Mouse (Mus musculus) stomach, embryonic 16.5 days (tissue): ENCODE measurements around the gene Jam2. TPM values are rescaled to one million over a fixed set of nuclear protein-coding genes. Genes with fewer than 3 reads are reported as not detected.

ENCODE experiments used
- ATAC-seq: fragments of 200-750 bp; cut with Nextera tagmentation; 2 replicates; pipeline ENCODE4 v1.8.0; 2017; ENCODE audit warnings: moderate number of reproducible peaks, moderate TSS enrichment; ENCODE audit not compliant: insufficient read depth, low FRiP score
- H3K27ac ChIP-seq: fragments of 300-500 bp; sonication (generic); 2 replicates; pipeline ENCODE4 v1.5.1; 2014; ENCODE audit warnings: low read length
- H3K27me3 ChIP-seq: fragments of 300-500 bp; sonication (generic); 2 replicates; pipeline ENCODE4 v1.6.1; 2014; ENCODE audit warnings: low read length, control low read depth, mixed read lengths; ENCODE audit not compliant: control insufficient read depth, insufficient read depth
- H3K36me3 ChIP-seq: fragments of 300-500 bp; sonication (generic); 2 replicates; pipeline ENCODE4 v1.6.1; 2014; ENCODE audit warnings: low read length; ENCODE audit not compliant: control insufficient read depth, insufficient read depth
- H3K4me1 ChIP-seq: fragments of 300-500 bp; sonication (generic); 2 replicates; pipeline ENCODE4 v1.6.1; 2014; ENCODE audit warnings: low read length, control low read depth, mixed read lengths; ENCODE audit not compliant: control insufficient read depth, insufficient read depth
- H3K4me2 ChIP-seq: fragments of 300-500 bp; sonication (generic); 2 replicates; pipeline ENCODE4 v1.6.1; 2014; ENCODE audit warnings: low read depth, low read length, mixed read lengths
- H3K4me3 ChIP-seq: fragments of 300-500 bp; sonication (generic); replicated peaks from 2 replicates; pipeline ENCODE4 v1.5.1; 2014; ENCODE audit warnings: mild to moderate bottlenecking, low read length
- H3K9ac ChIP-seq: fragments of 300-500 bp; sonication (generic); 2 replicates; pipeline ENCODE4 v1.6.1; 2014; ENCODE audit warnings: low read length
- H3K9me3 ChIP-seq: fragments of 300-500 bp; sonication (generic); replicated peaks from 2 replicates; pipeline ENCODE4 v1.6.1; 2016; ENCODE audit warnings: low read length, control low read depth; ENCODE audit not compliant: control insufficient read depth
- WGBS: fragments of 180-500 bp; shearing (Covaris S2); extraction: QIAGEN DNeasy Blood & Tissue Kit; methylation state at CpG from one replicate; pipeline ENCODE4 v1.1.7; 2014; 5-methylcytosine and 5-hydroxymethylcytosine counted together
- polyA plus RNA-seq: library from polyadenylated mRNA; unstranded; fragments of >200 nt; fragmentation: Nextera tagmentation; extraction: Ambion mirVana; gene quantifications from 2 replicates; pipeline ENCODE4 v1.2.1, GENCODE M21; 2015

Gene Jam2
- polyA plus RNA-seq, 1 experiment from 2014 or later: 6.2 TPM

DNA sequence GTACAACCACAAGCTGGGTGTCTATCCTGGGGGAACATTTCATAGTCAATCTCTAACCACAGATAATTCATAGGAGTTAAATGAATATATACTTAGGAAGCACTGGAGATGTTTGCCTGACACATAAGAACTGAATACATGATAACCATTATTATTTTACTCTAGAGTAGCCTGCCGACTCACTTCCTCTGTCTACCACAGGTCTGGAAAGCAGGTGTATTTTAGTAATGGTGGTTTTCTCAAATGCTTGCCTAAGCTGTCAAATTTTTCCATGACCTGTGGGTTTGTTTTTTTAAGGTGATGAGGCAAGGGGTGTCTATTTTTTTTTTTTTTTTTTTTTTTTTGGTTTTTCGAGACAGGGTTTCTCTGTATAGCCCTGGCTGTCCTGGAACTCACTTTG, 26.1 kb downstream of the Jam2 start:
- no peak for ATAC-seq

DNA sequence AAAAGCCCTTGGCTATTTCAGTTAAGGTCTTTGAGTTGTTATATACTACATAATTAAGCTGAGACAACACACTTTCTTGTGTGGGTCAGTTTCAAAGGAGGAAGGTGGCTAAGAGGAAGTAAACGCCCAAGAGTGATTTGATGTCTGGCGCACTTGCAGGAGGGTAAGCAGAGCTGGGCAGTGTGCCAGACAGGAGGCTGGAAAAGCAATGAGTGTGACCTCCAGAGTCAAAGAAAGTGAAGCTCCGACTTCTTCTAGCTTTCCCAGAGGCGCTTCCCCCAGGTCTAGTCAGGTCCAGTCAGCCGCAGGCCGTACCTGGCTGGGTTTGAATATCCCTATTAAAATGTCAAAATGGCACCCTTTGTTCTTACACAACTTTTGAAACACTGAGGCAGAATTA, 28.3 kb downstream of the Jam2 start:
- no peaks in the 10 kb centered on the region for H3K4me1 ChIP-seq
- no peak overlapping the region for H3K27ac ChIP-seq
- no peaks in the 10 kb centered on the region for H3K9me3 ChIP-seq
- no peak overlapping the region for H3K9ac ChIP-seq
- no peak overlapping the region for H3K4me2 ChIP-seq
- no peaks in the 10 kb centered on the region for H3K36me3 ChIP-seq
- H3K27me3 ChIP-seq: no peaks in the 10 kb centered on the region
- WGBS: 42% methylated on average over 6 of the region's 6 CpGs
- no peak overlapping the region for H3K4me3 ChIP-seq
- peak; percentile 62; the same call in 1 of the 2 replicates for ATAC-seq

More for the DNA sequence above, 26.1 kb downstream of the Jam2 start:
- 87% methylated on average over 1 of the region's 2 CpGs for WGBS
- no peaks in the 10 kb centered on the region for H3K9me3 ChIP-seq
- H3K4me2 ChIP-seq: no peak overlapping the region
- no peak overlapping the region for H3K4me3 ChIP-seq
- H3K36me3 ChIP-seq: no peaks in the 10 kb centered on the region
- H3K4me1 ChIP-seq: no peaks in the 10 kb centered on the region
- no peaks in the 10 kb centered on the region for H3K27me3 ChIP-seq
- no peak overlapping the region for H3K9ac ChIP-seq
- no peak overlapping the region for H3K27ac ChIP-seq

GRCm38 (mm10) chr16:84804866-84805265, 30.9 kb downstream of the Jam2 start:
- H3K9ac ChIP-seq: no peak overlapping the region
- H3K27ac ChIP-seq: no peak overlapping the region
- H3K4me2 ChIP-seq: no peak overlapping the region
- ATAC-seq: no peak
- no peak overlapping the region for H3K4me3 ChIP-seq
- H3K27me3 ChIP-seq: no peaks in the 10 kb centered on the region
- WGBS: 58% methylated on average over 5 of the region's 5 CpGs
- H3K36me3 ChIP-seq: no peaks in the 10 kb centered on the region
- no peaks in the 10 kb centered on the region for H3K9me3 ChIP-seq
- no peaks in the 10 kb centered on the region for H3K4me1 ChIP-seq

DNA sequence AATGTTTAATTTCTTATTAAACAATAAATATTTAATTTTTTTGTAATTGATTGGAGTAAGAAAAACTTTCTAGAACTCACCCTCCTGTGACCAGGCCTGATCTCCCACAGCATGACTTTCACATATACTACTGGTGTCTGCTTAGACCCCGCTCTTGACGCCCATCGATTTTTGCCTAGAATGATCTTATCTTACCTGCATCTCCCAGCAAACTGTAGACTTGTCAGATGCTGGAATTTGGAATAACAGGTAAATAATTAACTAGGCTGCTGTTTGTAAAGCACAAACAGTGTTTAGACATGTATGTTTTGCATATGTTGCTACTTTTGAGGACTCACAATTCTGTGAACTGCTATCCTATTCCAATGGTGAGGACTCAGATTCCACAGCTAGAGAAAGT, 32.3 kb downstream of the Jam2 start:
- Histone ChIP-seq H3K4me3 (no peak overlapping the region), H3K36me3 (no peaks in the 10 kb centered on the region), H3K27ac (no peak overlapping the region), H3K27me3 (no peaks in the 10 kb centered on the region), H3K9ac (no peak overlapping the region), H3K9me3 (no peaks in the 10 kb centered on the region), H3K4me1 (no peaks in the 10 kb centered on the region), H3K4me2 (no peak overlapping the region)
- ATAC-seq: no peak
- WGBS: 82% methylated on average over 3 of the region's 3 CpGs

DNA sequence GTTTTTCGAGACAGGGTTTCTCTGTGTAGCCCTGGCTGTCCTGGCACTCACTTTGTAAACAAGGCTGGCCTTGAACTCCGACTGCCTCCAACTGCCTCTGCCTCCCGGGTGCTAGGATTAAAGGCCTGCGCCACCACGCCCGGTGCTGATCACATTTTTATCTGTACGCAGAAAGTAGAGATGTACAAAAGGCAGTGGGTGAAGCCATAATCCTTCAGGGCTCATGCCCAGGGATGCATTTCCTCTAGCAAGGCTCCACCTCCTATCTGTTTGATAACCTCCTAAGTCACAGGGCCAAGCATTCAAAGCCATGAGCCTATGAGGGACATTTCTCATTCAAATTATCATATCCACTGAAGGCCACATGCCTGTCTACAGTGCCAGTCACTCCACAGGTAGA, 34.0 kb downstream of the Jam2 start:
- no peaks in the 10 kb centered on the region for H3K4me1 ChIP-seq
- H3K4me2 ChIP-seq: no peak overlapping the region
- H3K27ac ChIP-seq: no peak overlapping the region
- 89% methylated on average over 7 of the region's 7 CpGs for WGBS
- no peaks in the 10 kb centered on the region for H3K27me3 ChIP-seq
- H3K9ac ChIP-seq: no peak overlapping the region
- H3K36me3 ChIP-seq: no peaks in the 10 kb centered on the region
- ATAC-seq: no peak
- no peak overlapping the region for H3K4me3 ChIP-seq
- no peaks in the 10 kb centered on the region for H3K9me3 ChIP-seq

DNA sequence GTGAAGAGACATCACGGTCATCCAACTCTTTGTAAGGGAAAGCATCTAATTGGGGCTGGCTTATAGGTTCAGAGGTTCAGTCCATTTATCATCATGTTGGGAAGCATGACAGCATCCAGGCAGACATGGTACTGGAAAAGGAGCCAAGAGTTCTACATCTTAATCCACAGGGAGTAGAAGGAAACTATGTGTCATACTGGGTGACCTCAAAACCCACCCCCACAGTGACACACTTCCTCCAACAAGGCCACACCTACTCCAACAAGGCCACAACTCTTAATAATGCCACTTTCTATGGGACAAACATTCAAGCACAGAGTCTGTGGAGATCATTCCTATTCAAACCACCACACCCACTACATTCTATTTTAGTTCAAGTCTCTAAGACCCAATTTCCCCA, 36.3 kb downstream of the Jam2 start:
- H3K9ac ChIP-seq: no peak overlapping the region
- no peaks in the 10 kb centered on the region for H3K36me3 ChIP-seq
- H3K27me3 ChIP-seq: no peaks in the 10 kb centered on the region
- 76% methylated on average over 1 of the region's 1 CpGs for WGBS
- no peak for ATAC-seq
- H3K4me1 ChIP-seq: no peaks in the 10 kb centered on the region
- no peak overlapping the region for H3K27ac ChIP-seq
- H3K9me3 ChIP-seq: no peaks in the 10 kb centered on the region
- H3K4me3 ChIP-seq: no peak overlapping the region
- H3K4me2 ChIP-seq: no peak overlapping the region

DNA sequence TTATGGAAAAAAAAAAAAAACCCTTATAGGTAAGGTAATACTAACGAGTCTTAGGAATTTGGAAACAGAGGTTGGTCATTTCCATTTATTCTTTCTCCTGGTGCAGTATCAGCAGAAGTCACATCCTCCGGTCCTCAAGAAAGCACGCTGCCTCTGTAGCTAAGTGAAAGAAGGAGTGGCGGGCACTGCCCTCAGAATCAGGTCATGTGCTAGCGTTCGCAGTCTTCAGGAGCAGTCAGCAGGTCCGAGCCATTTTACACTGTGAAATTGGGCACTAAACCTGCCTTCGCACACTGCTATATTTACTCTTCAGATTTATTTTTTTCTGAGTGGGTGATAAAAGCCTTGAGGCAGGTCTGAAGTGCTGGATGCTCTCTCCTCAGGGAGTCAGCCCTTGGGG, 39.9 kb downstream of the Jam2 start:
- Histone ChIP-seq H3K27ac (no peak overlapping the region), H3K4me3 (no peak overlapping the region), H3K9ac (no peak overlapping the region), H3K4me2 (no peak overlapping the region), H3K36me3 (no peaks in the 10 kb centered on the region), H3K4me1 (no peaks in the 10 kb centered on the region), H3K27me3 (no peaks in the 10 kb centered on the region), H3K9me3 (no peaks in the 10 kb centered on the region)
- ATAC-seq: no peak
- WGBS: 70% methylated on average over 8 of the region's 8 CpGs

DNA sequence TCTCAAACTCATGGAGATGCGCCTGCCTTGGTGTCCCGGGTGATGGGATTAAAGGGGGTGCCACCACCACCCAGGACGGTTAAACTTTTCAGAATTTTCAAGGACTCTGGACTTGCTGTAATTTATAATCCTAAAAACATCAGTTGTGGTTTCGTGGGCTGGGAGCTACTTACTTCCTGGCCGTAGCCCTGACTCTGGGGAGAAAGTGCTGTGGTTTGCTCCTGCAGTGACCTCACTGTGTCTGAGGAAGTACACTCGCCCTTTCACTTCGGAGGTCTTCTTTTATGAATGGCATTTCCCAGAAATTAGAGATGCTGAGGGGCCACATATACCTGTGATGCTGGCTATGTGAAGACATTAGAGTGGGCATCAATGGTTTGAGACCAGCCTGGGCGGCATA, 40.6 kb downstream of the Jam2 start:
- H3K36me3 ChIP-seq: no peaks in the 10 kb centered on the region
- H3K27me3 ChIP-seq: no peaks in the 10 kb centered on the region
- no peak overlapping the region for H3K27ac ChIP-seq
- ATAC-seq: no peak
- no peak overlapping the region for H3K4me3 ChIP-seq
- H3K9ac ChIP-seq: no peak overlapping the region
- no peaks in the 10 kb centered on the region for H3K9me3 ChIP-seq
- H3K4me2 ChIP-seq: no peak overlapping the region
- H3K4me1 ChIP-seq: no peaks in the 10 kb centered on the region
- 73% methylated on average over 8 of the region's 8 CpGs for WGBS

GRCm38 (mm10) chr16:84817423-84817822, 43.5 kb downstream of the Jam2 start:
- no peaks in the 10 kb centered on the region for H3K27me3 ChIP-seq
- no peaks in the 10 kb centered on the region for H3K4me1 ChIP-seq
- no peaks in the 10 kb centered on the region for H3K9me3 ChIP-seq
- no peak for ATAC-seq
- WGBS: 36% methylated on average over 7 of the region's 7 CpGs
- no peak overlapping the region for H3K4me3 ChIP-seq
- H3K36me3 ChIP-seq: no peaks in the 10 kb centered on the region
- H3K27ac ChIP-seq: no peak overlapping the region
- H3K9ac ChIP-seq: no peak overlapping the region
- H3K4me2 ChIP-seq: no peak overlapping the region

GRCm38 (mm10) chr16:84825009-84825408, 51.1 kb downstream of the Jam2 start:
- H3K36me3 ChIP-seq: 0 out of 2 replicates have a peak, but pooled peaks cover 19% of the 10 kb centered on the region
- H3K9ac ChIP-seq: no peak overlapping the region
- H3K4me1 ChIP-seq: 0 out of 2 replicates have a peak, but pooled peaks cover 4% of the 10 kb centered on the region
- no peaks in the 10 kb centered on the region for H3K27me3 ChIP-seq
- no peaks in the 10 kb centered on the region for H3K9me3 ChIP-seq
- 60% methylated on average over 6 of the region's 6 CpGs for WGBS
- peak; percentile 94 for ATAC-seq
- H3K27ac ChIP-seq: peak overlapping the region; percentile 84
- no peak overlapping the region for H3K4me3 ChIP-seq
- 0 out of 2 replicates have a peak overlapping the region, but pooled peaks have one; percentile 15 for H3K4me2 ChIP-seq
